Mouse (Mus musculus) hindbrain, embryonic 13.5 days (tissue): Measurements from ENCODE around the gene Fbxw4. TPM values are rescaled to one million over a fixed set of nuclear protein-coding genes. Genes with fewer than 3 reads are reported as not detected.

ENCODE experiments used
- polyA plus RNA-seq: library from polyadenylated mRNA; unstranded; fragments of >200 nt; fragmentation: Nextera tagmentation; extraction: Ambion mirVana; gene quantifications from 2 replicates; pipeline ENCODE4 v1.2.1, GENCODE M21; 2015

Gene Fbxw4
- polyA plus RNA-seq, 1 experiment from 2014 or later = 4.2 TPM

Other genes starting within 250 kb of the Fbxw4 start
- gene Poll, start 99.8 kb downstream of the Fbxw4 start, polyA plus RNA-seq = 13.5 and 14.6 TPM in 2 replicates
- 61.8 and 73.4 TPM in 2 replicates for gene Gm17018, start 99.7 kb downstream of the Fbxw4 start, polyA plus RNA-seq
- 0.44 and 0.95 TPM in 2 replicates for gene Fgf8, start 82.6 kb upstream of the Fbxw4 start, polyA plus RNA-seq
- gene Npm3, start 89.3 kb upstream of the Fbxw4 start, polyA plus RNA-seq = 5.3 and 6.5 TPM in 2 replicates
- gene Mgea5, start 123.5 kb upstream of the Fbxw4 start, polyA plus RNA-seq = 86.8 and 88.0 TPM in 2 replicates
- 5.1 and 6.8 TPM in 2 replicates for gene Kcnip2, start 155.7 kb upstream of the Fbxw4 start, polyA plus RNA-seq